Mouse (Mus musculus): ENCODE data around the gene Kcnd2. TPM values are rescaled to one million over a fixed set of nuclear protein-coding genes. Genes with fewer than 3 reads are reported as not detected.

Gene Kcnd2
- total and polyA plus RNA-seq, 3 experiments: 0.05 TPM; not detected in 2

GRCm38 (mm10) chr6:21216206-21217020 is 1.1 kb downstream of the Kcnd2 start:
- Histone ChIP-seq H3K27me3 (ENCODE audit: insufficient read depth, low read length) (peaks cover 10% of the 10 kb centered on the region; the same call in 1 of the 2 replicates), H3K4me1 (ENCODE audit: insufficient read depth, low read depth, low read length) (no peaks in the 10 kb centered on the region), H3K9me3 (replicated peaks) (peaks cover 8% of the 10 kb centered on the region), H3K4me3 (ENCODE audit: low read depth, low read length) (no peak overlapping the region), H3K36me3 (replicated peaks) (no peaks in the 10 kb centered on the region)
- no peak for ATAC-seq (ENCODE audit: extremely low read depth, insufficient number of reproducible peaks, low FRiP score, poor library complexity, severe bottlenecking)
- TF ChIP-seq CTCF (IDR thresholded peaks at IDR 0.05; ENCODE audit: low read depth, low read length) (no peak), GATA2 (IDR thresholded peaks at IDR 0.05; ENCODE audit: borderline replicate concordance, low read depth, low read length) (no peak), TAL1 (conservative IDR thresholded peaks at IDR 0.05; ENCODE audit: low read depth, low read length) (no peak), GATA1 (IDR thresholded peaks at IDR 0.05; ENCODE audit: borderline replicate concordance, low read length) (no peak), POLR2AphosphoS5 (IDR thresholded peaks at IDR 0.05; ENCODE audit: insufficient replicate concordance, low read depth, low read length) (no peak)
- no peak for DNase-seq (ENCODE audit: low spot score)

GRCm38 (mm10) chr6:21217156-21217555 is 1.9 kb downstream of the Kcnd2 start:
- Histone ChIP-seq H3K27me3 (ENCODE audit: insufficient read depth, low read length) (peaks cover 10% of the 10 kb centered on the region; the same call in 1 of the 2 replicates), H3K4me3 (ENCODE audit: low read depth, low read length) (no peak overlapping the region), H3K36me3 (replicated peaks) (no peaks in the 10 kb centered on the region), H3K9me3 (replicated peaks) (peaks cover 8% of the 10 kb centered on the region), H3K4me1 (ENCODE audit: insufficient read depth, low read depth, low read length) (no peaks in the 10 kb centered on the region)
- TF ChIP-seq CTCF (IDR thresholded peaks at IDR 0.05; ENCODE audit: low read depth, low read length): no peak
- TF ChIP-seq GATA1 (IDR thresholded peaks at IDR 0.05; ENCODE audit: borderline replicate concordance, low read length): no peak
- TF ChIP-seq TAL1 (conservative IDR thresholded peaks at IDR 0.05; ENCODE audit: low read depth, low read length): no peak
- TF ChIP-seq POLR2AphosphoS5 (IDR thresholded peaks at IDR 0.05; ENCODE audit: insufficient replicate concordance, low read depth, low read length): no peak
- no peak for TF ChIP-seq GATA2 (IDR thresholded peaks at IDR 0.05; ENCODE audit: borderline replicate concordance, low read depth, low read length)
- DNase-seq (ENCODE audit: low spot score) (no peak), ATAC-seq (ENCODE audit: extremely low read depth, insufficient number of reproducible peaks, low FRiP score, poor library complexity, severe bottlenecking) (no peak)

GRCm38 (mm10) chr6:21226124-21226523 is 10.8 kb downstream of the Kcnd2 start:
- TF ChIP-seq POLR2AphosphoS5 (IDR thresholded peaks at IDR 0.05; ENCODE audit: insufficient replicate concordance, low read depth, low read length): no peak
- no peak for TF ChIP-seq TAL1 (conservative IDR thresholded peaks at IDR 0.05; ENCODE audit: low read depth, low read length)
- no peak for TF ChIP-seq CTCF (IDR thresholded peaks at IDR 0.05; ENCODE audit: low read depth, low read length)
- TF ChIP-seq GATA1 (IDR thresholded peaks at IDR 0.05; ENCODE audit: borderline replicate concordance, low read length): no peak
- TF ChIP-seq GATA2 (IDR thresholded peaks at IDR 0.05; ENCODE audit: borderline replicate concordance, low read depth, low read length): no peak
- H3K36me3 ChIP-seq (replicated peaks): no peaks in the 10 kb centered on the region
- H3K27me3 ChIP-seq (ENCODE audit: insufficient read depth, low read length): 0 out of 2 replicates have a peak, but pooled peaks cover 3% of the 10 kb centered on the region
- H3K4me1 ChIP-seq (ENCODE audit: insufficient read depth, low read depth, low read length): no peaks in the 10 kb centered on the region
- ATAC-seq (ENCODE audit: extremely low read depth, insufficient number of reproducible peaks, low FRiP score, poor library complexity, severe bottlenecking) (no peak), DNase-seq (ENCODE audit: low spot score) (no peak)
- no peaks in the 10 kb centered on the region for H3K9me3 ChIP-seq (replicated peaks)
- H3K4me3 ChIP-seq (ENCODE audit: low read depth, low read length): no peak overlapping the region

- Histone ChIP-seq H3K4me1 (ENCODE audit: insufficient read depth, low read depth, low read length) (no peaks in the 10 kb centered on the region), H3K27me3 (ENCODE audit: insufficient read depth, low read length) (no peaks in the 10 kb centered on the region), H3K9me3 (replicated peaks) (no peaks in the 10 kb centered on the region), H3K4me3 (ENCODE audit: low read depth, low read length) (no peak overlapping the region), H3K36me3 (replicated peaks) (no peaks in the 10 kb centered on the region)
- DNase-seq (ENCODE audit: low spot score): no peak
- TF ChIP-seq POLR2AphosphoS5 (IDR thresholded peaks at IDR 0.05; ENCODE audit: insufficient replicate concordance, low read depth, low read length) (no peak), GATA2 (IDR thresholded peaks at IDR 0.05; ENCODE audit: borderline replicate concordance, low read depth, low read length) (no peak), TAL1 (conservative IDR thresholded peaks at IDR 0.05; ENCODE audit: low read depth, low read length) (no peak), GATA1 (IDR thresholded peaks at IDR 0.05; ENCODE audit: borderline replicate concordance, low read length) (no peak), CTCF (IDR thresholded peaks at IDR 0.05; ENCODE audit: low read depth, low read length) (no peak)
- no peak for ATAC-seq (ENCODE audit: extremely low read depth, insufficient number of reproducible peaks, low FRiP score, poor library complexity, severe bottlenecking)
These were observed 43.7 kb downstream of the Kcnd2 start for GRCm38 (mm10) chr6:21259031-21259430.

- Histone ChIP-seq H3K36me3 (replicated peaks) (no peaks in the 10 kb centered on the region), H3K9me3 (replicated peaks) (no peaks in the 10 kb centered on the region), H3K4me1 (ENCODE audit: insufficient read depth, low read depth, low read length) (no peaks in the 10 kb centered on the region), H3K27me3 (ENCODE audit: insufficient read depth, low read length) (no peaks in the 10 kb centered on the region), H3K4me3 (ENCODE audit: low read depth, low read length) (no peak overlapping the region)
- DNase-seq (ENCODE audit: low spot score) (no peak), ATAC-seq (ENCODE audit: extremely low read depth, insufficient number of reproducible peaks, low FRiP score, poor library complexity, severe bottlenecking) (no peak)
- TF ChIP-seq GATA2 (IDR thresholded peaks at IDR 0.05; ENCODE audit: borderline replicate concordance, low read depth, low read length) (no peak), TAL1 (conservative IDR thresholded peaks at IDR 0.05; ENCODE audit: low read depth, low read length) (no peak)
These were observed 52.6 kb downstream of the Kcnd2 start for GRCm38 (mm10) chr6:21267897-21268296.

- Histone ChIP-seq H3K4me3 (ENCODE audit: low read depth, low read length) (no peak overlapping the region), H3K27me3 (ENCODE audit: insufficient read depth, low read length) (no peaks in the 10 kb centered on the region), H3K4me1 (ENCODE audit: insufficient read depth, low read depth, low read length) (no peaks in the 10 kb centered on the region), H3K9me3 (replicated peaks) (no peaks in the 10 kb centered on the region), H3K36me3 (replicated peaks) (no peaks in the 10 kb centered on the region)
- DNase-seq (ENCODE audit: low spot score): no peak
- no peak for TF ChIP-seq TAL1 (conservative IDR thresholded peaks at IDR 0.05; ENCODE audit: low read depth, low read length)
- no peak for TF ChIP-seq GATA1 (IDR thresholded peaks at IDR 0.05; ENCODE audit: borderline replicate concordance, low read length)
- TF ChIP-seq GATA2 (IDR thresholded peaks at IDR 0.05; ENCODE audit: borderline replicate concordance, low read depth, low read length): no peak
- TF ChIP-seq POLR2AphosphoS5 (IDR thresholded peaks at IDR 0.05; ENCODE audit: insufficient replicate concordance, low read depth, low read length): no peak
- no peak for TF ChIP-seq CTCF (IDR thresholded peaks at IDR 0.05; ENCODE audit: low read depth, low read length)
- ATAC-seq (ENCODE audit: extremely low read depth, insufficient number of reproducible peaks, low FRiP score, poor library complexity, severe bottlenecking): no peak
These were observed 62.1 kb downstream of the Kcnd2 start for GRCm38 (mm10) chr6:21277343-21277933.

Measured in G1E (cell line).